ENCODE assay signal across 21 mouse cellular contexts in genomic region chr12:72310818-72311217, GRCm38 (mm10).
A peak's percentile ranks its signal among the peaks of the same experiment; 100 is the strongest.
DNase-seq lines count a peak whose midpoint lies in the region; ATAC-seq and TF ChIP-seq lines count a peak whose summit lies in the region.
"Had no signal": no experiment of that assay in that cellular context is flagged by ENCODE, and none has a peak within 500 bp of the region (broad histone marks: within the 10 kb centered on the region; RNA-seq: fewer than 3 reads in every experiment).

No protein-coding gene starts in this region.

- H3K4me3 ChIP-seq in gastrocnemius, adult 2 months: no peak overlapping the region

- intact Hi-C loops in gastrocnemius, adult 2 months (cut with DNase I): no loop called here

- peak; percentile 4 for DNase-seq in heart, adult 11 months
- DNase-seq in heart, adult 18-20 months: no peak
- DNase-seq in spleen, postnatal 14 days (ENCODE audit: low spot score in 2 of 2): no peak
- no peak for DNase-seq in MN1 (ENCODE audit: low spot score)
- DNase-seq in gastrocnemius, adult 2 months: no peak
- DNase-seq: adrenal gland, adult 2 months; adrenal gland, adult 8-10 months; adrenal gland, postnatal 10 days; adrenal gland, postnatal 14 days; adrenal gland, postnatal 25 days; adrenal gland, postnatal 36 days; B cell, adult 2 months; cerebellum, adult 11 months; cerebellum, adult 11-12 months; cerebellum, adult 18-20 months had no signal

- ATAC-seq in common myeloid progenitor, adult 5-6 weeks (replicated peaks; ENCODE audit: low read depth, poor library complexity, severe bottlenecking): peak; percentile 29; the same call in 1 of the 2 replicates
- peak; percentile 67 for ATAC-seq in granulocyte monocyte progenitor cell, adult 5-6 weeks (replicated peaks; ENCODE audit: poor library complexity, severe bottlenecking)
- peak; percentile 52 for ATAC-seq in megakaryocyte, adult 5-6 weeks (ENCODE audit: poor library complexity, severe bottlenecking)
- ATAC-seq: activated CD4-positive, CD25-positive, alpha-beta regulatory T cell, adult 4 months; CD4-positive, CD25-positive, alpha-beta regulatory T cell, adult 4 months; Patski had no signal

- no peak for TF ChIP-seq CTCF in gastrocnemius, adult 2 months (IDR thresholded peaks at IDR 0.05)

- no peak overlapping the region for H3K27ac ChIP-seq in gastrocnemius, adult 2 months
